ENCODE assay signal across 24 mouse cellular contexts in the genomic region with DNA sequence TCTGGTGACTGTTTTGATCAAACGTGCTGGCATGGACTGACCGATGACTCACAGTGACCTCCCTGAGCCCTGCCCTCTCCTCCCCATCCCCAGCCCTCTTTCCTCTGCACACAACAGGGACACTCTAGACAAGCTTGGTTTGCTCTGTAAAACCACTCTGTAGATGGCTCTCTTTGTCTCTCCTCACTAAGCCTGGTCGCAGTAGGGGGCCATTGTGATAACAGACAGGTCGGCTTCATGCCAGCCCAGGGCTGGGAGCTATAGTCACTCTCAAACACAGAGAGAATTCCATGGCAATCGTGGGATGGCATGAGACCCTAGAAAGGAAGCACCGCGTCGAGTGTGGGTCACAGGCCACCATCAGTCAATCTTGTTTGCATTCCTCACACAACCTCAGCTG. TPM values are rescaled to one million over a fixed set of nuclear protein-coding genes. Genes with fewer than 3 reads are reported as not detected.
DNase-seq lines count a peak whose midpoint lies in the region; ATAC-seq lines count a peak whose summit lies in the region.
"Had no signal": no experiment of that assay in that cellular context is flagged by ENCODE, and none has a peak within 500 bp of the region (broad histone marks: within the 10 kb centered on the region; RNA-seq: fewer than 3 reads in every experiment).

No protein-coding gene starts in this region.

- no peak for ATAC-seq in midbrain, embryonic 11.5 days (ENCODE audit: low FRiP score)
- ATAC-seq in midbrain, embryonic 16.5 days: no peak
- ATAC-seq: activated CD4-positive, CD25-positive, alpha-beta regulatory T cell, adult 4 months; forebrain, embryonic 13.5 days; forebrain, embryonic 15.5 days; forebrain, postnatal 0 days; Patski had no signal

- peak; percentile 31 to 39 for DNase-seq in cerebellum, postnatal 10 days
- DNase-seq in cerebellum, adult 8-10 months: no peak
- peak; percentile 75 for DNase-seq in midbrain, embryonic 11.5 days (ENCODE audit: low spot score, missing footprints)
- peak; percentile 71 for DNase-seq in retina, postnatal 1 day
- no peak for DNase-seq in retina, embryonic 14.5 days (ENCODE audit: low spot score)
- no peak for DNase-seq in layer of hippocampus, postnatal 14 days (ENCODE audit: low spot score in 2 of 2)
- DNase-seq: adrenal gland, adult 8-10 months; adrenal gland, postnatal 36 days; cerebellum, adult 11-12 months; cerebellum, adult 2 months; cerebellum, adult 9-11 months; cerebellum, postnatal 25 days; forebrain, postnatal 0 days had no signal

- H3K9me3 ChIP-seq in midbrain, embryonic 11.5 days (ENCODE audit: control insufficient read depth, low read length): no peaks in the 10 kb centered on the region
- no peaks in the 10 kb centered on the region for H3K9me3 ChIP-seq in midbrain, embryonic 16.5 days (replicated peaks; ENCODE audit: control insufficient read depth, low read length, poor library complexity, severe bottlenecking)
- H3K9me3 ChIP-seq: forebrain, embryonic 13.5 days; forebrain, embryonic 15.5 days had no signal

- 60% methylated on average over 8 of the region's 8 CpGs for WGBS in midbrain, embryonic 11.5 days
- 46% methylated on average over 8 of the region's 8 CpGs for WGBS in midbrain, embryonic 16.5 days

- no peaks in the 10 kb centered on the region for H3K4me1 ChIP-seq in midbrain, embryonic 11.5 days (ENCODE audit: control insufficient read depth, insufficient read depth, low read length)
- no peaks in the 10 kb centered on the region for H3K4me1 ChIP-seq in midbrain, embryonic 16.5 days (ENCODE audit: control insufficient read depth, insufficient read depth, low read length)
- H3K4me1 ChIP-seq: embryonic facial prominence, embryonic 12.5 days had no signal

- no peak overlapping the region for H3K4me3 ChIP-seq in midbrain, embryonic 11.5 days (ENCODE audit: low read depth, low read length)
- H3K4me3 ChIP-seq in midbrain, embryonic 16.5 days (ENCODE audit: low read depth, low read length): no peak overlapping the region
- H3K4me3 ChIP-seq: embryonic facial prominence, embryonic 10.5 days; embryonic facial prominence, embryonic 12.5 days; forebrain, embryonic 13.5 days; forebrain, embryonic 15.5 days had no signal

- no peak overlapping the region for H3K9ac ChIP-seq in midbrain, embryonic 11.5 days (ENCODE audit: low read length)
- H3K9ac ChIP-seq in midbrain, embryonic 16.5 days (ENCODE audit: low read depth, low read length): no peak overlapping the region
- H3K9ac ChIP-seq: embryonic facial prominence, embryonic 12.5 days; forebrain, embryonic 13.5 days; forebrain, embryonic 15.5 days; forebrain, postnatal 0 days had no signal

- H3K4me2 ChIP-seq in midbrain, embryonic 11.5 days: no peak overlapping the region
- H3K4me2 ChIP-seq in midbrain, embryonic 16.5 days (ENCODE audit: low read length): no peak overlapping the region
- H3K4me2 ChIP-seq: embryonic facial prominence, embryonic 12.5 days; forebrain, embryonic 13.5 days; forebrain, embryonic 15.5 days had no signal

- H3K36me3 ChIP-seq in midbrain, embryonic 11.5 days (ENCODE audit: control insufficient read depth, insufficient read depth, low read length): no peaks in the 10 kb centered on the region
- no peaks in the 10 kb centered on the region for H3K36me3 ChIP-seq in midbrain, embryonic 16.5 days (ENCODE audit: control insufficient read depth, insufficient read depth, low read length)
- H3K36me3 ChIP-seq: embryonic facial prominence, embryonic 10.5 days; embryonic facial prominence, embryonic 12.5 days; forebrain, embryonic 15.5 days had no signal

- H3K27ac ChIP-seq in midbrain, embryonic 11.5 days (ENCODE audit: low read depth, low read length): no peak overlapping the region
- no peak overlapping the region for H3K27ac ChIP-seq in midbrain, embryonic 16.5 days (ENCODE audit: low read length)
- H3K27ac ChIP-seq: embryonic facial prominence, embryonic 10.5 days; embryonic facial prominence, embryonic 12.5 days; forebrain, embryonic 13.5 days; forebrain, embryonic 15.5 days had no signal

- H3K27me3 ChIP-seq in midbrain, embryonic 11.5 days (ENCODE audit: control insufficient read depth, insufficient read depth, low read length): no peaks in the 10 kb centered on the region
- no peaks in the 10 kb centered on the region for H3K27me3 ChIP-seq in midbrain, embryonic 16.5 days (ENCODE audit: control insufficient read depth, insufficient read depth, low read depth, low read length)
- H3K27me3 ChIP-seq: embryonic facial prominence, embryonic 12.5 days; forebrain, embryonic 13.5 days; forebrain, embryonic 15.5 days had no signal

RNA-seq across cellular contexts. Expression of gene Hmx1, which starts 51.6 kb away (rescaled TPM):
- 0.10 TPM in 1 of 2 replicates, not detected in the other for polyA plus RNA-seq in midbrain, embryonic 11.5 days (2014; fragmentation: Nextera tagmentation; extraction: Ambion mirVana)
- polyA plus RNA-seq in midbrain, embryonic 16.5 days (2015; fragmentation: Nextera tagmentation; extraction: Ambion mirVana): not detected in 2 replicates
- not detected for total RNA-seq in layer of hippocampus, postnatal 14 days (2021)
- total RNA-seq: adrenal gland, adult 18-20 months; adrenal gland, adult 8-10 months; MEL had no signal
- polyA plus RNA-seq: activated CD4-positive, CD25-positive, alpha-beta regulatory T cell, adult 4 months; C2C12; cerebellum, adult 2 months; cortical plate, adult 2 months; forebrain, embryonic 13.5 days; forebrain, embryonic 15.5 days; forebrain, postnatal 0 days; Patski had no signal

Comparison
In these comparisons a context has a peak if more than half of its experiments do, and no peak if none do; other contexts are left out.
1. DNase-seq: peak in cerebellum, postnatal 10 days (2 of 2), midbrain, embryonic 11.5 days (single experiment) and retina, postnatal 1 day (single experiment); none in cerebellum, adult 8-10 months (single experiment), retina, embryonic 14.5 days (single experiment) and layer of hippocampus, postnatal 14 days (0 of 2).